Mouse (Mus musculus) left cerebral cortex, adult 8-10 months (tissue): ENCODE measurements at regions not wholly inside any gene's neighbourhood (a gene's known extent, or its start where the extent isn't known, plus 50 kb on each side); places are given as distances from the start of the nearest gene placed in this dataset.

Experiments
- DNase-seq, 2 experiments: peaks; one replicate each; pipeline ENCODE4 v3.0.0; 2022; ENCODE audit warnings: low spot score in 2 of 2

- peak in 1 of 2 experiments; percentile 36 for DNase-seq
Measured at GRCm38 (mm10) chr14:105632335-105632734, 264.3 kb downstream of the Spry2 start.

GRCm38 (mm10) chr14:105631681-105632031 is 265.0 kb downstream of the Spry2 start:
- DNase-seq = peak in 1 of 2 experiments; percentile 47

- peak in 1 of 2 experiments; percentile 89 for DNase-seq
Measured at GRCm38 (mm10) chr14:105630867-105631680, 265.5 kb downstream of the Spry2 start.

- DNase-seq = no peak
Measured at GRCm38 (mm10) chr14:105630444-105630843, 266.2 kb downstream of the Spry2 start.

- no peak for DNase-seq
Measured at GRCm38 (mm10) chr14:105628673-105629072, 267.9 kb downstream of the Spry2 start.

GRCm38 (mm10) chr14:105624387-105624786 is 272.2 kb downstream of the Spry2 start:
- no peak for DNase-seq

- DNase-seq = no peak
Measured at GRCm38 (mm10) chr14:105622166-105622565, 274.5 kb downstream of the Spry2 start.

- DNase-seq = no peak
Measured at GRCm38 (mm10) chr14:105621124-105621523, 275.5 kb downstream of the Spry2 start.

- DNase-seq = no peak
Measured at GRCm38 (mm10) chr14:105619449-105619848, 277.2 kb downstream of the Spry2 start.

- no peak for DNase-seq
Measured at GRCm38 (mm10) chr14:105615766-105616165, 280.9 kb downstream of the Spry2 start.

GRCm38 (mm10) chr14:105612794-105613193 is 283.8 kb downstream of the Spry2 start:
- no peak for DNase-seq

GRCm38 (mm10) chr14:105608804-105609203 is 287.8 kb downstream of the Spry2 start:
- DNase-seq = no peak

- DNase-seq = no peak
Measured at GRCm38 (mm10) chr14:105606551-105606950, 290.1 kb downstream of the Spry2 start.

- DNase-seq = no peak
Measured at GRCm38 (mm10) chr14:105604451-105604850, 292.2 kb downstream of the Spry2 start.

GRCm38 (mm10) chr14:105603047-105603461 is 293.6 kb downstream of the Spry2 start:
- peak in 1 of 2 experiments; percentile 77 for DNase-seq

- DNase-seq = peak in 1 of 2 experiments; percentile 25
Measured at GRCm38 (mm10) chr14:105599550-105600453, 296.8 kb downstream of the Spry2 start.

- DNase-seq = peak in 1 of 2 experiments; percentile 43
Measured at GRCm38 (mm10) chr14:105589751-105590150, 306.9 kb downstream of the Spry2 start.

GRCm38 (mm10) chr14:105589261-105589660 is 307.4 kb downstream of the Spry2 start:
- DNase-seq = no peak

- peak in 1 of 2 experiments; percentile 84 for DNase-seq
Measured at GRCm38 (mm10) chr14:105588391-105589163, 308.0 kb downstream of the Spry2 start.

GRCm38 (mm10) chr14:105588029-105588390 is 308.6 kb downstream of the Spry2 start:
- DNase-seq = no peak

GRCm38 (mm10) chr14:105584632-105585031 is 312.0 kb downstream of the Spry2 start:
- no peak for DNase-seq
